Mouse (Mus musculus) lung, embryonic 15.5 days (tissue): ENCODE data around the gene Gm21637. TPM values are rescaled to one million over a fixed set of nuclear protein-coding genes. Genes with fewer than 3 reads are reported as not detected.
"Not testable (repeated sequence)": the region's sequence is repeated elsewhere in the genome, so short reads cannot be mapped to it uniquely, and the experiment has no call there.

Experiments
- ATAC-seq: fragments of 200-750 bp; cut with Nextera tagmentation; 2 replicates; pipeline ENCODE4 v1.8.0; 2017; ENCODE audit warnings: moderate number of reproducible peaks, borderline replicate concordance; ENCODE audit not compliant: low FRiP score, low TSS enrichment; ENCODE audit errors: extremely low read depth
- H3K27ac ChIP-seq: fragments of 300-500 bp; sonication (generic); 2 replicates; pipeline ENCODE4 v1.5.1; 2015; ENCODE audit warnings: moderate library complexity, mild to moderate bottlenecking, inconsistent platforms
- H3K27me3 ChIP-seq: fragments of 300-500 bp; sonication (generic); 2 replicates; pipeline ENCODE4 v1.6.1; 2015; ENCODE audit warnings: inconsistent platforms
- H3K36me3 ChIP-seq: fragments of 300-500 bp; sonication (generic); 2 replicates; pipeline ENCODE4 v1.6.1; 2015; ENCODE audit warnings: inconsistent platforms
- H3K4me1 ChIP-seq: fragments of 300-500 bp; sonication (generic); 2 replicates; pipeline ENCODE4 v1.6.1; 2015; ENCODE audit warnings: inconsistent platforms
- H3K4me2 ChIP-seq: fragments of 300-500 bp; sonication (generic); 2 replicates; pipeline ENCODE4 v1.6.1; 2015; ENCODE audit warnings: inconsistent platforms, mild to moderate bottlenecking, moderate library complexity
- H3K4me3 ChIP-seq: fragments of 300-500 bp; sonication (generic); 2 replicates; pipeline ENCODE4 v1.5.1; 2015; ENCODE audit warnings: mild to moderate bottlenecking, inconsistent platforms
- H3K9ac ChIP-seq: fragments of 300-500 bp; sonication (generic); 2 replicates; pipeline ENCODE4 v1.6.1; 2015; ENCODE audit warnings: inconsistent platforms
- H3K9me3 ChIP-seq: fragments of 300-500 bp; sonication (generic); 2 replicates; pipeline ENCODE4 v1.6.1; 2016; ENCODE audit warnings: inconsistent platforms
- WGBS: fragments of 180-500 bp; shearing (Covaris S2); methylation state at CpG from one replicate; pipeline ENCODE4 v1.1.7; 2015; 5-methylcytosine and 5-hydroxymethylcytosine counted together
- polyA plus RNA-seq: library from polyadenylated mRNA; unstranded; fragments of >200 nt; fragmentation: Nextera tagmentation; extraction: Ambion mirVana; gene quantifications from 2 replicates; pipeline ENCODE4 v1.2.1, GENCODE M21; 2015

Gene Gm21637
- polyA plus RNA-seq: not detected in 2 replicates

DNA sequence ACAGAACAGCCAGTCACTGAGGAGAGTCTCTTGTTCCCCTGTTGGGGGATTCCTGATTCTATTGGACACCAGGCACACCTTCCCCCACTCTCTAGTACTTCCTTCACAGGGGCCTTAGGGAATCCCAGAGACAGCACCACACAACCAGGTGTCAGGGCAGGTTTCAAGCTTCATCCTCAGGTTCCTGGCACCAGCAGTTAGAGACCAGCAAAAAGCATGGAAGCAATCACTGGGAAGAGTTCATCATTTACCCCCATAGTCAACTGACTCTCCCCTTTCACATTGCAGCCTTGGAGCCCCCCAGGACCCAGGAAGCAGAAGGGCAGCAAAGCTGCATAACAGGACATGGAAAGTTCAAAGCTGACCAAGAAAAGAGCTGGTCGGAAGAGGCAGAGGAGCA lies at the start of gene Gm21637:
Gene Gm21637, plus strand, starts transcription at position 301 of the 400 bp plus-strand sequence.
- H3K36me3 ChIP-seq, H3K9ac ChIP-seq, H3K9me3 ChIP-seq, H3K27ac ChIP-seq, H3K4me3 ChIP-seq, H3K4me1 ChIP-seq, H3K27me3 ChIP-seq, H3K4me2 ChIP-seq, ATAC-seq: not testable (repeated sequence)
- no CpG with 5 or more reads among the region's 1 CpGs for WGBS

Other genes starting within 250 kb of the Gm21637 start
- not detected in 2 replicates for gene Btbd35f25, start 244.9 kb upstream of the Gm21637 start, polyA plus RNA-seq
- gene Btbd35f22, start 85.8 kb downstream of the Gm21637 start, polyA plus RNA-seq: not detected in 2 replicates